Mouse (Mus musculus) left cerebral cortex, adult 9 months (tissue): Measurements from ENCODE around the gene Foxg1.

Source experiments
- DNase-seq, 2 experiments: peaks; one replicate each; pipeline ENCODE4 v3.0.0; 2022; ENCODE audit warnings: low spot score in 2 of 2

Gene Foxg1

GRCm38 (mm10) chr12:49385631-49385990, 3.2 kb downstream of the Foxg1 start:
- no peak for DNase-seq

- no peak for DNase-seq
These were observed 3.8 kb downstream of the Foxg1 start for GRCm38 (mm10) chr12:49386081-49386805.

GRCm38 (mm10) chr12:49387856-49388598, 5.6 kb downstream of the Foxg1 start:
- DNase-seq = no peak

GRCm38 (mm10) chr12:49389666-49390065, 7.2 kb downstream of the Foxg1 start:
- no peak for DNase-seq

- DNase-seq = no peak
These were observed 7.8 kb downstream of the Foxg1 start for GRCm38 (mm10) chr12:49390257-49390656.

GRCm38 (mm10) chr12:49390926-49391304, 8.5 kb downstream of the Foxg1 start:
- no peak for DNase-seq

GRCm38 (mm10) chr12:49391305-49392040, 9.0 kb downstream of the Foxg1 start:
- DNase-seq = peak in 1 of 2 experiments; percentile 70

- no peak for DNase-seq
These were observed 9.6 kb downstream of the Foxg1 start for GRCm38 (mm10) chr12:49392041-49392390.

GRCm38 (mm10) chr12:49392876-49393275, 10.4 kb downstream of the Foxg1 start:
- no peak for DNase-seq

GRCm38 (mm10) chr12:49393639-49394038, 11.2 kb downstream of the Foxg1 start:
- DNase-seq = no peak

- DNase-seq = no peak
These were observed 11.7 kb downstream of the Foxg1 start for GRCm38 (mm10) chr12:49394181-49394580.

GRCm38 (mm10) chr12:49394836-49395235, 12.4 kb downstream of the Foxg1 start:
- peak in 1 of 2 experiments; percentile 57 for DNase-seq

- no peak for DNase-seq
These were observed 13.5 kb downstream of the Foxg1 start for GRCm38 (mm10) chr12:49395969-49396368.

- no peak for DNase-seq
These were observed 14.3 kb downstream of the Foxg1 start for GRCm38 (mm10) chr12:49396776-49397175.

GRCm38 (mm10) chr12:49397443-49398162, 15.1 kb downstream of the Foxg1 start:
- DNase-seq = no peak

GRCm38 (mm10) chr12:49398163-49398540, 15.7 kb downstream of the Foxg1 start:
- no peak for DNase-seq

GRCm38 (mm10) chr12:49398636-49399035, 16.2 kb downstream of the Foxg1 start:
- no peak for DNase-seq

- no peak for DNase-seq
These were observed 17.2 kb downstream of the Foxg1 start for GRCm38 (mm10) chr12:49399611-49400010.

GRCm38 (mm10) chr12:49400036-49400852, 17.8 kb downstream of the Foxg1 start:
- no peak for DNase-seq

GRCm38 (mm10) chr12:49400853-49401118, 18.3 kb downstream of the Foxg1 start:
- no peak for DNase-seq

GRCm38 (mm10) chr12:49401119-49401795, 18.8 kb downstream of the Foxg1 start:
- peak in 1 of 2 experiments; percentile 74 for DNase-seq
